Mouse (Mus musculus) G1E-ER4 (cell line): ENCODE results near the gene Zfp446. TPM values are rescaled to one million over a fixed set of nuclear protein-coding genes. Genes with fewer than 3 reads are reported as not detected.

Source experiments
- GATA1 ChIP-seq: IDR thresholded peaks from one replicate; pipeline ENCODE4 v1.8.0; 2012; ENCODE audit warnings: low read length, inconsistent platforms
- polyA plus RNA-seq: library from polyadenylated mRNA; stranded (reverse); fragments of >175 nt; gene quantifications from 2 replicates; pipeline ENCODE4 v1.2.3, GENCODE M21; 2012

Gene Zfp446
- polyA plus RNA-seq, 1 experiment, result 5.9 TPM

GRCm38 (mm10) chr7:13033451-13034147 is 56.0 kb downstream of the Zfp446 start:
- TF ChIP-seq GATA1, result no peak

- no peak for TF ChIP-seq GATA1
Measured at GRCm38 (mm10) chr7:13034148-13034977, 56.7 kb downstream of the Zfp446 start, which contains the start of gene Chmp2a. Chmp2a (minus strand) TSS chr7:13034807.

Other genes with a start within 250 kb of the Zfp446 start
- not detected in 2 replicates for gene Vmn2r56, start 242.8 kb upstream of the Zfp446 start, polyA plus RNA-seq
- gene Zscan18, start 174.2 kb upstream of the Zfp446 start, polyA plus RNA-seq, result not detected in 2 replicates
- 0.21 and 0.25 TPM in 2 replicates for gene Zfp329, start 159.0 kb upstream of the Zfp446 start, polyA plus RNA-seq
- gene Zfp110, start 143.1 kb upstream of the Zfp446 start, polyA plus RNA-seq, result 2.3 and 3.0 TPM in 2 replicates
- gene Zfp128, start 96.7 kb upstream of the Zfp446 start, polyA plus RNA-seq, result 0.65 and 0.75 TPM in 2 replicates
- 4.1 and 5.8 TPM in 2 replicates for gene Zscan22, start 80.0 kb upstream of the Zfp446 start, polyA plus RNA-seq
- gene Rps5, start 55.6 kb upstream of the Zfp446 start, polyA plus RNA-seq, result 2,301 and 3,402 TPM in 2 replicates
- 2.0 and 3.0 TPM in 2 replicates for gene Rnf225, start 50.4 kb upstream of the Zfp446 start, polyA plus RNA-seq
- gene Zfp324, start 12.0 kb upstream of the Zfp446 start, polyA plus RNA-seq, result 4.6 and 5.0 TPM in 2 replicates
- not detected in 2 replicates for gene Slc27a5, start 20.3 kb downstream of the Zfp446 start, polyA plus RNA-seq
- gene Trim28, start 21.3 kb downstream of the Zfp446 start, polyA plus RNA-seq, result 297 and 367 TPM in 2 replicates
- 192 and 209 TPM in 2 replicates for gene Zbtb45, start 32.2 kb downstream of the Zfp446 start, polyA plus RNA-seq
- gene Chmp2a, start 57.0 kb downstream of the Zfp446 start, polyA plus RNA-seq, result 86.1 and 432 TPM in 2 replicates
- gene Ube2m, start 60.4 kb downstream of the Zfp446 start, polyA plus RNA-seq, result 343 and 422 TPM in 2 replicates
- gene Mzf1, start 76.9 kb downstream of the Zfp446 start, polyA plus RNA-seq, result 0.45 and 0.51 TPM in 2 replicates
- gene Vmn1r85, start 117.3 kb downstream of the Zfp446 start, polyA plus RNA-seq, result not detected in 2 replicates
- not detected in 2 replicates for gene Vmn1r86, start 142.1 kb downstream of the Zfp446 start, polyA plus RNA-seq
- gene Vmn1r87, start 162.3 kb downstream of the Zfp446 start, polyA plus RNA-seq, result not detected in 2 replicates
- not detected in 2 replicates for gene Vmn1r88, start 181.7 kb downstream of the Zfp446 start, polyA plus RNA-seq
- not detected in 2 replicates for gene Vmn1r89, start 235.2 kb downstream of the Zfp446 start, polyA plus RNA-seq